Mouse (Mus musculus): ENCODE data around the gene Hif3a. TPM values are rescaled to one million over a fixed set of nuclear protein-coding genes. Genes with fewer than 3 reads are reported as not detected.

The Hif3a gene
- total and polyA plus RNA-seq, 3 experiments, result 0.05 to 0.49 (median 0.08) TPM

- Histone ChIP-seq H3K4me3 (replicated peaks in 1 of 3; ENCODE audit: low read depth in 2 of 3, low read length in 2 of 3, poor library complexity in 1 of 3) (no peak overlapping the region), H3K4me1 (ENCODE audit: control insufficient read depth in 1 of 2, insufficient read depth in 2 of 2) (peaks cover 12 to 44% of the 10 kb centered on the region in 2 experiments), H3K27ac (ENCODE audit: insufficient read depth, low read depth) (no peak overlapping the region), H3K9ac (ENCODE audit: insufficient read depth, low read depth) (no peak overlapping the region), H3K27me3 (replicated peaks) (no peaks in the 10 kb centered on the region), H3K79me2 (replicated peaks; ENCODE audit: control insufficient read depth, extremely low read depth, insufficient read depth, poor library complexity, severe bottlenecking) (no peaks in the 10 kb centered on the region), H3K4me2 (ENCODE audit: insufficient read depth, low read depth, poor library complexity, severe bottlenecking) (no peak overlapping the region), H3K9me3 (replicated peaks; ENCODE audit: low read length) (peaks cover 9% of the 10 kb centered on the region), H3K36me3 (replicated peaks in 1 of 2; ENCODE audit: control insufficient read depth in 1 of 2, insufficient read depth in 1 of 2, low read length in 1 of 2) (no peaks in the 10 kb centered on the region)
- dilution Hi-C loops (cut with MboI; ENCODE audit: extremely low pct_ligation_motif_present, extremely low pct_unique_long_range_greater_than_20kb, low sequenced_read_pairs) (no loop called here), in situ Hi-C loops (cut with MboI; ENCODE audit: low pct_ligation_motif_present, low pct_unique_long_range_greater_than_20kb, low sequenced_read_pairs) (no loop called here)
- DNase-seq (ENCODE audit: extremely low read depth), result no peak
- TF ChIP-seq MAFK (IDR thresholded peaks at IDR 0.05; ENCODE audit: insufficient replicate concordance, low read length) (no peak), EP300 (IDR thresholded peaks at IDR 0.05; ENCODE audit: low read length) (no peak), TBP (conservative IDR thresholded peaks at IDR 0.05; ENCODE audit: low read depth, low read length) (no peak), E2F4 (IDR thresholded peaks at IDR 0.05; ENCODE audit: insufficient replicate concordance, low read depth, low read length) (no peak), MYC (IDR thresholded peaks at IDR 0.05; ENCODE audit: low read depth, low read length) (no peak), POLR2AphosphoS2 (IDR thresholded peaks at IDR 0.05; ENCODE audit: low read depth, low read length) (no peak), ZC3H11A (IDR thresholded peaks at IDR 0.05; ENCODE audit: low read depth, low read length) (no peak), KAT2A (IDR thresholded peaks at IDR 0.05; ENCODE audit: insufficient replicate concordance, low read length) (no peak), JUN (IDR thresholded peaks at IDR 0.05; ENCODE audit: insufficient read depth, low read depth, low read length) (no peak), MXI1 (IDR thresholded peaks at IDR 0.05; ENCODE audit: low read depth, low read length) (no peak), NRF1 (IDR thresholded peaks at IDR 0.05; ENCODE audit: low read depth, low read length) (no peak), HCFC1 (IDR thresholded peaks at IDR 0.05; ENCODE audit: low read depth, low read length) (no peak), BHLHE40 (IDR thresholded peaks at IDR 0.05; ENCODE audit: low read depth, low read length) (no peak), SMC3 (IDR thresholded peaks at IDR 0.05; ENCODE audit: low read depth, low read length) (no peak), JUND (conservative IDR thresholded peaks at IDR 0.05; ENCODE audit: low read depth, low read length) (no peak), MAX (IDR thresholded peaks at IDR 0.05; ENCODE audit: low read length) (no peak)
These were observed 6.8 kb downstream of the Hif3a start for GRCm38 (mm10) chr7:17055287-17055946.

- H3K4me1 ChIP-seq (ENCODE audit: control insufficient read depth in 1 of 2, insufficient read depth in 2 of 2), result peaks cover 6 to 35% of the 10 kb centered on the region in 2 experiments
- dilution Hi-C loops (cut with MboI; ENCODE audit: extremely low pct_ligation_motif_present, extremely low pct_unique_long_range_greater_than_20kb, low sequenced_read_pairs) (no loop called here), in situ Hi-C loops (cut with MboI; ENCODE audit: low pct_ligation_motif_present, low pct_unique_long_range_greater_than_20kb, low sequenced_read_pairs) (no loop called here)
- H3K9me3 ChIP-seq (replicated peaks; ENCODE audit: low read length), result peaks cover 9% of the 10 kb centered on the region
- no peak for DNase-seq (ENCODE audit: extremely low read depth)
- H3K36me3 ChIP-seq (replicated peaks in 1 of 2; ENCODE audit: control insufficient read depth in 1 of 2, insufficient read depth in 1 of 2, low read length in 1 of 2), result no peaks in the 10 kb centered on the region
- no peak overlapping the region for H3K27ac ChIP-seq (ENCODE audit: insufficient read depth, low read depth)
- H3K9ac ChIP-seq (ENCODE audit: insufficient read depth, low read depth), result no peak overlapping the region
- H3K4me3 ChIP-seq (replicated peaks in 1 of 3; ENCODE audit: low read depth in 2 of 3, low read length in 2 of 3, poor library complexity in 1 of 3), result no peak overlapping the region
- no peak for TF ChIP-seq ZKSCAN1 (IDR thresholded peaks at IDR 0.05; ENCODE audit: borderline replicate concordance, low read depth, low read length)
- H3K27me3 ChIP-seq (replicated peaks), result no peaks in the 10 kb centered on the region
- no peak overlapping the region for H3K4me2 ChIP-seq (ENCODE audit: insufficient read depth, low read depth, poor library complexity, severe bottlenecking)
- no peaks in the 10 kb centered on the region for H3K79me2 ChIP-seq (replicated peaks; ENCODE audit: control insufficient read depth, extremely low read depth, insufficient read depth, poor library complexity, severe bottlenecking)
These were observed 7.8 kb downstream of the Hif3a start for GRCm38 (mm10) chr7:17054325-17054989.

Data from CH12.LX (cell line).